Mouse (Mus musculus) adrenal gland, postnatal 25 days (tissue): Measurements from ENCODE around the gene Atp6v0c. TPM values are rescaled to one million over a fixed set of nuclear protein-coding genes. Genes with fewer than 3 reads are reported as not detected.

ENCODE experiments used
- DNase-seq: peaks from one replicate; pipeline ENCODE4 v3.0.0; 2021; ENCODE audit warnings: mixed read lengths
- long read RNA-seq: library from polyadenylated mRNA; stranded (forward); transcript quantifications from one replicate; pipeline ENCODE4 v2.0.0, GENCODE M21; 2021
- total RNA-seq: library from RNA; stranded (reverse); gene quantifications from 2 replicates; pipeline ENCODE4 v1.2.3, GENCODE M21; 2021

Gene Atp6v0c
- 412 and 427 TPM in 2 replicates for total RNA-seq
- long read RNA-seq, transcript Atp6v0c-201 (3 exons, 1,183 nt) = major isoform, 323 of 352 reads
- long read RNA-seq, partial matches to known transcripts = 22 of 352 reads
- long read RNA-seq, other reads (novel, unspliced or antisense) = 2 of 352 reads

DNA sequence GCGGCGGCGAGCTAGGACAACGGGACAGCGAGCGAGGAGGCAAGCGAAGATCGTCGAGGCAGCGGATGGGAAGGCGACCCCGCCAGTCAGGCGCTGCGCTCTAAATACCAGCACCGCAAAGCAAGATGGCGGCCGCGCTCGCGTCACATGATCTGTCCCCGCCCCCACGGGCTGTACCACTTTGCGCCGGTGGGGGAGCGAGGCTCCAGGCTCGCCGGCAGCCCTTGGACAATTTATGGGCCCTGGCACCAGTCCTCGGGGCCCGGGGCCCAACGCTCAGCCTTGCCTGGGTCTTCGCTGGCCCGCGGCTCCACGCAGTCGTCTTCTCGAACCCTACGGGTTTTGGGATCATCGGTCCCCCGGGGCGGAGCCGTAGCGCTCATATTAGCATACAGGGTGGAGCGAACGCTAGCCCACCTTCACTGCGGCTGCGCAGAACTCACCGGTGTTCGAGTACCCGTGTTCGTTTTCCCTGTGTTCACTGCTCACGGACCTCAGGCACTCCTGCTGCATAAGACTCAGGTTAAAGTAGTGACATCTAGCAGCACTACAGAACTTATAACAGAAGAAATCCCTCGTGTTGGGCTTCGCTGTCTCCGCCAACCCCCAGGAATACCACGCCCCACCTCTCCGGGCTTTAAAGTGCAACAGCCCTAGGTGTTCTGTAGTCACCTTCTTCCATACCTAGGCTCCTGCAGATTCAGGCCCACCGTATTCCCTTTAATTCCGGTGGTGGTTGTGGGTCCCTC lies at the start of gene Atp6v0c:
Atp6v0c (minus strand) TSS at position 386 of the 749 bp plus-strand sequence.
- DNase-seq = peak; percentile 95

DNA sequence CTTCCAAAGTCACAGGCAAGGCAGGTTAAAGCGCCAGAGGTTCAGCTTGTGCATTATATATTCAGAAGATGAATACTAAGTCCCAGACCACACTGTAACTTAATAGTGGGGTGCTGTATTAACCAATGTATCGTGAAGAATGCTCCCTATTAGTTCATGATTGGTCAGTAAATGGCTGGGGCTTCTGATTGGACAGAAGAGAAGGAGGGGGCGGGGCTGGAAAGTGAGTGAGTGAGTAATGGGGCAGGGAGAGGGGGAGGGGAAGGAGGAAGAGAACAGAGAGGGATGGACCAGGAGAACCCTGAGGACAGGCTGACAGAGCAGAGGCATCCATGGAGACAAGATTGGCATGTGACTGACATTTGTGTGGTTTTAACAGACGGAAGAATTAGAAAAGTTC lies 47.3 kb upstream of the Atp6v0c start:
- no peak for DNase-seq

DNA sequence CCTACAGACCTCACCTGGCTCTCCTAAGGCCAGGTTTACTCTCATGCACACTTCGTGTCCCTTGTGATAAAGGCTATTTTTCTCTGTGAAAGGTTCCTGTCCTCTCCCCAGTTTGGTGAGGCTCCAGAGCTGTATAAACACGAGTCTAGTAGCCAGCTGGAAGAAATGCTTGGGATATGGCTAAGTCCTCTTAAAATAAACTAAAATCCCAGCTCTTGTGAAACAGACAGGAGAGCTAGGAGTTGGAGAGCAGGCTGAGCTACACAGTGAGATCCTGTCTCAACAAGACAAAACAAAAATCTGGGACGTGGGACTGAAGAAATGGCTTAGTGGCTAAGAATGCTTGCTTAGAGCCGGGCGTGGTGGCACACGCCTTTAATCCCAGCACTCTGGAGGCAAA lies 43.7 kb upstream of the Atp6v0c start:
- DNase-seq = no peak

DNA sequence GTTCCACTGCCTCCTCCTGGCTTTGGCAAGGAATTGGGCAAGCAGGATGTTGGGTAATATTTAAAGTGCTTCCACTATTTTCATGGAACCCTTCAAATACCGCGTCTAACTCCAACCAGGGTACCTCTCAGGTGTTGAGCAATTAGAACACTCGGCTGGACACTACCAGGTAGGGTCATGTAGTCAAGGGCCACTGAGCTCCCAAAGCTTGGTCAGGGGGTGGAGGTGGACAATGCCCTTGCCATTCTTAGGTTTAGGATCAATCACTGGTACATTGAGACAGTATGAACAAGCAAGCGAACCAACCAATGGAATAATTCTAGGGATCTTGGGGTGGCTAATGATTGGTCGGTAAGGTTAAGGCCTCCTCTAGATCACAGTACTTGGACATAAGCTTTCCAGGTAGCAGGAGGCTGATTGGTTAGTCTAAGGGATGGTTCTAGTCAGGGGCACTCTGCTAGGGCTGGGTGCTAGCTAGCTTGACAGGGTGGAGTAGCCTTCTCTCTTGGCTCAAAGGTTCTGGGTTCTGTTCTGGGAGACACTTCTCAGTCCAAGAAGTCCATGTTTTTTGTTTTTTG lies 43.0 kb upstream of the Atp6v0c start:
- DNase-seq = no peak

DNA sequence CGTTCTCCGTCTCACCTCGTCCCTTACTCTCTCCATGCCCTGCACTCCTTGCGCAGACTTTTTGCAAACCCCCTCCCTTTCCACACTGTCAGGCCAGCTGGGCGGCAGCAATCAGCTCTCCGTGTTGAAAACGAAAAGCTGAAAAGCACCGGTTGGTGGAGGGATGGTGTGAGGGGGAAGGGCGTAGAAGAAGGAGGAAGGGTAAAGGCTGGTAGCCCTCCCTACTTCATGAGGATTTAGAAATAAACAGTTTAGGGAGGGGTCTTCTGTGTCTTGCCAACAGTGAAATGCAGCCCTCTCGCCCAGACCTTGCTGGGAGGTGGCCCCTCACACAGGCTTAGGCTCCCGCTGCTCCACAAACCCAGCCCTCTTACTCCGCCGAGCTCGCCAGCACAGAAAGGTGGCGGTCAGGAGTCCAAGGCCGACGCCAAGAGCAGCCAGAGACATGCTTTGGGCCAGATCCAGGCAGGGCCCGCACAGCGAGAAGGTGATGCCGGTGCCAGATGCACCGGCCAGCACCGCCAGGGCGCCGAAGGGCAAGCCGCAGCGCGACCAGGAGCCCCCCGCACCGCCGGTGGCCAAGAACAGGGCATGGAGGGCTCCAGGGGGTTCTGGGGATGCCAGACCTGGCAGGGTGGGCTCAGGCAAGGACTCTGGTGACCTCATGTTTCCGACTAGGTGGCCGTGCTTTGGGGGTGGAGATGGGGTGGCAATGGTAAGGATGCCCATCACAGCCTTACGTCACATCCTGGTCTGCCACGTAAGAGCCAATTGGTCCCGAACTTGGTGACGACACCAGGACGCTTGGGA lies 42.3 kb upstream of the Atp6v0c start:
- DNase-seq = peak; percentile 65

DNA sequence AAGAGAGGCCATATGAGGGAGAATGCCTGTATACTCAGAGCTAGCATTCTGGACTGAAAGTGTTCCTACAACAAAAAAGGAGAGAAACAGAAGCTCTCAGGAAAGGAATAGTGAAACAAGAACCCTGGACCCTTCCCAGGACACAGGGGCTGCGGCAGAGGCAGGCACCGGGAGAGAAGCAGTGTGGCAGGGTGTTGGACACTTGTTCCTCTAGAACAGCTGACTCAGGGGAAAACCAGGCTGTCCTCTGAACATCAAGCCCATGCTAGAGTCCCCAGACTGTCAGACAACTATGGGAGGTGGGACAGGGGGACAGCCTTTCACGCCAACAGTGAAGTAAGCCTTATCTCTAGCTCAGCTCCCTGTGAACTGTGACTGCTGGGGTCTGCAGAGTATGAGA lies 41.1 kb upstream of the Atp6v0c start:
- no peak for DNase-seq

DNA sequence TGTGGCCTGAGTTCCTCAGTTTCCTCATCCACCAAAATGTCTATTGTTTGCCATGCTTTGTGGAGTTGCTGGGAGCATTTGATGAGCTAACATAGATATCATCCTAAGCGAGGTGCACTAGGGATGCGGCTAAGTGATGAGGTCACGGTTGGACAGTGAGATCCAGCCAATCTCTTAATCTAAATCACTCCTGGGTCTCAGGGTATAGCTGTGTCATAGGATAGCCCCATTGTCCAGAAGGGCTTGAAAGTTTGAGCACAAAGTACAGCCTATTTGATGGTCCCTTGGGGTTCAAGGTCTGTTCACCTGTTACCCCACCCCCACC lies 40.4 kb upstream of the Atp6v0c start:
- DNase-seq = no peak

DNA sequence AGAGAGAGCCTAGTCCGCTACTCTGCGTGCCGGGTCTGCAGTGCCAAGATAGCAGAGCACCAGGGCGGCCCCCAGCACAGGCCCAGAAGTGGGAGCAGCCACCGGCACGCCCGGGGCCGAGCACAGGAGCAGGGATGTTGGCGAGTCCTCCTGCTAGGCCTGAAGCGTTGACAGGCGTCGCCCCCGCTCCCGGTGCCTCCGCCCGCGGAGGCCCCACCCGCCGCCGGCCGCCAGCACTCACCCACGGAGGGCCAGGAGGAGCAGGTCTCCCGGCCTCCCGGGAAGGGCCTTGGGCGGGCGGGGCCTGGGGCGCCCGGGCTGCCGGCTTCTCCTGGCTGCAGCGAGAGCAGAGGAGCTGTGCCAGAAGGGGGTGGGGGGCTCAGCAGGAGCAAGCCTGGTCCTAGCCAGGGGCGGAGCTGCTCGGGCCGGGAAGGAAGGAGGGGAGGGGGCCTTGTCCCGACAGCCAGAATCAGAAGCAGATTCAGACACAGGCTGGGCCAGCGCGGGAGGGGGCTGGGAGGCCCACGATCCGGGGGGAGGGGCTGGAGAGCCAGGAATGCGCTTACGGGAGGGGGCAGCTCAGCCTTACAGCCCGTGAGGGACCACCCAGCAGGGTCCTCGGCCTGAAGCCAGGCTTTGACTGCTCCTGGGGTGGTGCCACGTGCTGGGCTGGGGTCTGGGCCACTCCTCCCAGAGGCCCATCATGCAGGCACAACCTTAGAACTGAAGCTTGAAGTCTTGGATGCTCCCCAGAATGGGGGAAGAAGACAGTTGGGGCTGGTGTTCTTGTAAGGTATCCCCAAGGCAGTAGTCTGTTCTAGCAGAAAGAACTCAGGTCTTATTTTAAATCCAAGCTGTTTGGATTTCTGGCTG lies 39.8 kb upstream of the Atp6v0c start, which contains the start of gene Ntn3:
Ntn3 (minus strand) TSS at position 489 of the 873 bp plus-strand sequence.
- DNase-seq = peak; percentile 57

DNA sequence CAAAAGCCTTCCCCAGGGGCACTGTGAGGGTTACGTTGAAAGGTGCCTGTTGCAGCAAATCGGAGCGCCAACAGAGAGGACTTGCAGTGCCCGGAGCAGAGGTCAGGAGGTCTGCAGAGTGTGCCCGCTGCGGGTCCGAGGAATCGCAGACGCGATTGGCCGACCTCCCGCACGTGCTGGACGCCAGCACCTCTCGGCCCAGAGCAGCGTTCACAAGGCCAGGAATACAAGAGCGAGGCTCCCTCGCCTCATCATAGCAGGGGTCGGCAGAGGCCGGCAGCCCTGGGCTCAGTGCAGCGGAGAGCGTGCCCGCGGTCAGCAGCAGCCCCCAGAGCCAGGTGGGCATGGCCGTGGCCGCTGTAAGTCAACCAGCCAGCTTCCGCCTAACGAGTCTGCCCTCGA lies 39.1 kb upstream of the Atp6v0c start:
- peak; percentile 33 for DNase-seq

DNA sequence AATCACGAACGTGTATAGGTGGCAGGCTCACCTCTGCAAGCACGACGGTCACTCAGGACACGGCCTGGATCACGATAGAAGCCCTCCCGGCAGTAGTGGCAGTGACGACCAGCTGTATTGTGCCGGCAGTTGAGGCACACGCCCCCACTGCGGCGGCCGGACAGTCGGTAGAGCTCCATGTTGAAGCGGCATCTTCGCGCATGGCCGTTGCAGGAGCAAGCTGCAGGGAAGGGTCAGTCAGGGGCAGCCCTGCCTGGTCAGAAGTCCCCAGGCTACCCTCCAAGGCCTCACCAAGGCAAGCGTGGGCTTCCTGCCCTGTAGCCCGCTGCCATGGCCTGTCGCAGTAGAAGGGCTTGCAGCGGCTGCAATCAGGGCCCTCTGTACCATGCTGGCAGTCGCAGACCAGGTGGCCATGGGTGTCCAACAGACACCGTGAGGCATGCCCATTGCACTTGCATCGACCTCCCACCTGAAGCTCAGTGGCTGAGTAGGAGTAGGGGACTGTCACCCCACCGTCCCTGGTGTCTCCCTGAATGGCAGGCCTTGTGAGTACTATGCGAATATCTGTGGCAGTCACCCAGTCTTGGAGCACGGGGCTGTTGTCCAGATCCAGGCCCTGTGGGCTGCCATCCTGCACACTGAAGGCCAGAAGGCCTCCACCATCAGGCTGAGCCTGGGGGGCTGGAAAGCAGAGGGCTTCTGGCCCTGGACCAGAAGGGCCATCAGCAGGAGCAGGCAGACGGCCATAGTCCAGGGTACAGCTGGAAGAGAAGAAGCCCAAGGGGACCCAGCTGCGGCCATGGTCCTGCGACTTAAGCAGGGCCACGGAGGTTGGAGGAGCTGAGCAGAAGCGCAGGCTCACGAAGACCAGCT lies 38.5 kb upstream of the Atp6v0c start:
- DNase-seq = no peak

DNA sequence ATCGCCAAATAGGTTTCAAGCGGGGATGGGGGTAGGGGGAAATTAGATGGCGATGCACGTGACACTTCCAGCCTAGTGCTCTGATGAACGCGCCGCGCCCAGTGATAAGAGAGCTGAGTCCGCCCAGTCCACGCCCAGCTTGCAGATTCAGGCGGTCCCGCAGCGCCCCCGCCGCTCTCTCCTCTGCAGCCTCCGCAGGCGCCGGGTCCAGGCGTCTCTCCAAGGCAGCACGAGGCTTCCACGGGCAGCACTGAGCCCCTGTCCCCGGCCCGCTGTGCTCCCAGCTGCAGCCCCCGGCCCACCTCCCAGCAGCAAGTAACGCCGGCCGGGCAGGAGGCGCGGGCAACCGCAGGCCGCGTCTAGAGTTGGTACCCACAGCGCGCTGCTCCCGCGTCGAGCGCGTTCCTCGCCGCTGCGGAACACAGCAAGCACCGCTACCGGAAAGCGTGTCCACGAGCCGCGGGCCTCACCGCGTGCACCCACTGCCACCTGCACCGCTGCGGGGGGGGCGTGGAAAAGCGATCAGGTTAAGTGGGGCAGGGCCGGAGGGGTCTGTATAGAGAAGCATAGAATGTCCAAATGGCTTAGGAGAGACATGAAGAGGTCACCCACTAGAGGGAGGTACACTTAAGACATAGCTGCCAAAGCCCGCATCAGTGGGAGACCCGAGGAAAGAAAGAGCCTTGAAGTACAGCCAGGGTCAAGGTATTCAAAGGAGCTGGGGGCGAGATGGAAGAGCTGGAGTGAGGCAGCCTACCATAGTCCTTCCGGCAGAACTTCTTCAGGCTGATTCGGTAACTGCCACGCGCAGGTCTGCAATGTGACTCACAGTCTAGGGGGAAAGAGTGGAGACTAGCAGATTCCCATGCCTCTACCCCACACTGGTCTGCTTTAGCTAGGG lies 37.2 kb upstream of the Atp6v0c start:
- peak; percentile 65 for DNase-seq

DNA sequence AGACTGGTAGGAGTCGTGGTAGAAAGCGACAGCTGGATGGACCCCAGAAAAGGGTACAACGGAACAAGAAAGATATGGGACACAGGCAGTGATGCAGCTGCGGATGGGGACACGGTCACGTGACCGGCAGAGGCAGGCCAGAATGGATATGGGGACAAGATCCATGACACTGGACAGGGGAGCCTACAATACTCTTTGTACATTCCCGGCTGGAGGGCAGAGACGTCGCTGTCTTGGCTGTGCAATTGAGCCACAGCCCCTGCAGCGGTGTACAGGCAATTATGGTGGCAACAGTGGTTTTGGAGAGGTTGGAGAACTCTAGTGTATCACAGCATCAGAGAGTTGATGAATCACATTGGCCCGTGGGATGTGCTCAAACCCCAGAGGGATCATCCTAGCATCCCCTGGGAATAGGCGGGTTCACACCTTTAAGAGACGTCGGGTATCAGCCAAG lies 36.4 kb upstream of the Atp6v0c start:
- peak; percentile 52 for DNase-seq

DNA sequence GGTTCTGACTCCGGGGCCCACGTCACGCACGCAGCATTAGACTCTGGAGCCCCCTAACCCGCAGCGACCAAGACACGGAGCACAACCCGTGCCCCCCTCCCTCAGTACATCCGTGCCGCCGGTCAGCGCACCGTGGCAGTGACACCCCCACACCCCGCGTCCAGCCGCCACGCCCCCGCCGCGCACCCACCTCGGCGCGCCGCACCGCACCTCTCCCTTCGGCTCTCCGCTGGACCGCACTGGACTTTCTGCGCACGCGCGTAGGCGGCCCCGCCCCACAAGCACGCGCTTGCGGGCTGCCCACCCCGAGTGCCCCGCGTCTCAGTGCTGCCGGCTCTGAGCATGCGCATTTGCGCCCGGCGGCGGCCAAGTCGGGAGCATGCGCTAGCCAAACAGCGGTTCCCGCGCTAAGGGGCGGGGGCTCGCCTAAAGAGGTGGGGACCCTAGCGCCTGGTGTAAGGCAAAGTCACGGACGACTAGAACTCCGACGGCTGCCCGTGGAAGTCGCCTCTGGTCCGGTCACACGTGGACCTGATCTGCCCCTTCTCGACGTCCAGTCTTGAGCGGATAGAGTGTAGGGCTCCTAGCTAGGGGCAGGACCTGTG lies 35.9 kb upstream of the Atp6v0c start, which contains the start of gene Tbc1d24:
Tbc1d24 (minus strand) TSS at position 279 of the 605 bp plus-strand sequence.
- DNase-seq = peak; percentile 96

DNA sequence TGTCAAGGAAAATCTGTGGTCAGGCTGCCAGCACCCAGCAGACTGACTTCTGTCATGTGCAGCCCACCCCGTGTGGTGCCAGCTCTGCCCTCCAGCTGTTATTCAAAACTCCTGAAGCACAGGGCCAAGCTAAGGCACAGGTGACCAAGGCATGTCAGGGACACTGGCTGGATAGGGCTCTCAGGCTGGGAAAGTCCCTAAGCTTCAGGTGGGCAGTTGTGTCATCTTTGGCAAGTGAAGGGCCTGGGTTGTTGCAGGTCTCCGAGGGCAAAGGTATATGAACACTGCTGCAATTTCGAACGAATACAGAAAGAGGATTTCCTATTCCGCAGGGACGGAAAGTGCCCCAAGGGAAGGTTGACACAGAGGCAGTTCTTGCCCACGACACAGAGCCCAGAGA lies 35.3 kb upstream of the Atp6v0c start:
- no peak for DNase-seq

DNA sequence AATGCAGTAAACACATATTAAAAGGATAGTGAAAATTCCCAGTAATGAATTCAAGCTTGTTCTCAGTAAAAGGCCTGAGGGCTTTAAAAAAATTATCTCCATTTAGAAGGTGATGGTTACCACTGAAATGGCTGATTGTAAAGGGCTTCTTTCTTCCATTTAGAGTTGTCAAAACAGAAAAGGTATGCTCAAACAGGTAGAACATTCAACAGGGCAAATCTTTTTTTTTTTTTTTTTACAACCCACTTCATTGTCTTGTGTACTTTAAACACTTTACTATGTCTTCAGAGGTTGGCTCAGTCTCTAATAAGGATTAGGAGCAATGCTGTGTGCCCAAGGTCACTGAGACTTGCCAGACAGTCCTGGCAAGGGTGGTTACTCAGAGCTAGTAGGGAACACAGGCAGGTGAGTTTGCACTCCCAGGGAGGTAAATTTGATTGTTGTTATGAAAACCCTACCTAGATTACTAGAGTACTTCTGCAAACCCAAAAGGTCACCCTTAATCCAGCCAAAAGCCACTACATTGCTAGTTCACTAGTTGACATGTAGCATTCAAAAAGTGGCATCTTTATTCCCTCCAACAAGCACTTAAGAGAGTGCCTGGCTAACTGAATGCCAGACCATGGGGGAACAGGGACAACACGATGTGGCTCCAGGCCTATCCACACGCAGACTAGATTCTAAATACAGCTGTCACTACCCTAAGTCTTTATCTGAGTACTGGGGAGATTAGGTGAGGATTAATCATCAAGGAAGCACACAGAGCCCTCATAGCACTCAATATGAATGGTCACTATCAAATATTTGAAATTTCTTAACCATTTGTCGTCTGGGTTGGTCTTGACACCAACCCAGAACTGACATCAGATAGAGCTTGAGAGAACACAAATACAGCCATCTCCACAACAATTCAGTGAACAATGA lies 34.4 kb upstream of the Atp6v0c start:
- DNase-seq = peak; percentile 21

DNA sequence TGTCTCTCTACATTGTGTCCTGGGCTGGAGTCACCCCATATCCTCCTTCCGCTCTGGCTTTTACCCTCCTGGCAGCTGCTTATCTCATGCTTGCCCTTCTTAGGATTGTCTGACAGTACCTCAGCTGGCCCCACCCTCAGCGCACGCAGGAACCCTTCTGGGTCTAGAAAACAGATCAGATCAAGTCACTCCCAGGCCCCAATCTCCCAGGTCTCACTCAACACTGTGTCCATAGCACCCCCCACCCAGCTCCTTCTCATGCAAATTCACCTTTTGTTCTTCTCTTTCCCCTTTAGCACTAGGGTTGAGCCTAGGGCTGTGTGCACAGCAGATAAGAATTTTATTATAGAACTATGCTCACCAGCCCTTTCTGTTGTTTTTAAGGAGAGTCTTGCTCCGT lies 33.6 kb upstream of the Atp6v0c start:
- no peak for DNase-seq

DNA sequence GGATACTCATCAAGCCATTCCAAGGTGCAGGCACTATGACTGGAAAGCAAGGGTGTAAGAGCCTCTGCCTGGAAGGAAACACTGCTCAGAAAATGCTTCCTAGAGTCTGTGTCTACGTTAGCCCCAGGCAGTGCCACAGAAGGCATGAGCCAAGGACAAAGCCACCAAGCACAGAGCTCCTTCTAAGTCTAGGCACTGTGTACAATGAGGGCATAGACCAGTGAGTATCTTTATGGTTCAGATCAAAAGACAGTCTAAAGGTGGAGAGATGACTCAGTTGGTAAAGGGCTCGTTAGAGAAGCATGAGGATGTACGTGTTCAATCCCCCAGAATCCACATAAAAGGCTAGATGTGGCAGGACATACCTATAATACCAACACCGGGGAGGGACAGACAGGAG lies 31.6 kb upstream of the Atp6v0c start:
- DNase-seq = no peak

DNA sequence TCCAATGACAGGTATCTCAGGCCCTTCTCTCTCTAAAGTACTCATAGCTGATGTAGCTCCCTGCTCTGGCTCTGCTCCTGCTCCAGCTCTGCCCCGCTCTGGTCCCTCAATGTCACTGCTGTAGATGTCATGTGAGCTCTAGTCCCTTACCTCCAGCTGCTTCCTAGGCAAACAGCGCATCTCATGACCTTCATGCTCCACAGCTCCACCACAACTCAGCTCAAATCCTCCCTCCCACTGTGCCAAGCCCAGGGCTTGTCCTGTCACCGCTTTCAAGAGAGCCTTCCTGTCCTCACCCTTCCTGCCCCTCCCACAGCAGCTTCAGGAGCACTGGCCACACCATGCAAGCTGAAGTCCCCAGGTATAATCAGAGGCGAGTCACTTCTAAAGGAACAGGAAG lies 30.2 kb upstream of the Atp6v0c start:
- no peak for DNase-seq
